Mouse (Mus musculus) limb, embryonic 12.5 days (tissue): ENCODE measurements around the gene Hyal3. TPM values are rescaled to one million over a fixed set of nuclear protein-coding genes. Genes with fewer than 3 reads are reported as not detected.
A peak's percentile ranks its signal among the peaks of the same experiment; 100 is the strongest.

Experiments used
- ATAC-seq: fragments of 200-750 bp; cut with Nextera tagmentation; 2 replicates; pipeline ENCODE4 v1.8.0; 2017; ENCODE audit warnings: low read depth, moderate TSS enrichment; ENCODE audit not compliant: insufficient number of reproducible peaks, insufficient read depth, low FRiP score, low TSS enrichment
- H3K27ac ChIP-seq: fragments of 300-500 bp; sonication (generic); 2 replicates; pipeline ENCODE4 v1.5.1; 2016; ENCODE audit warnings: mild to moderate bottlenecking, moderate library complexity
- H3K27me3 ChIP-seq: fragments of 300-500 bp; sonication (generic); 2 replicates; pipeline ENCODE4 v1.6.1; 2016; ENCODE audit warnings: mild to moderate bottlenecking, moderate library complexity
- H3K36me3 ChIP-seq: fragments of 300-500 bp; sonication (generic); 2 replicates; pipeline ENCODE4 v1.6.1; 2016; ENCODE audit warnings: mild to moderate bottlenecking, moderate library complexity
- H3K4me1 ChIP-seq: fragments of 300-500 bp; sonication (generic); replicated peaks from 2 replicates; pipeline ENCODE4 v1.6.1; 2016
- H3K4me2 ChIP-seq: fragments of 300-500 bp; sonication (generic); 2 replicates; pipeline ENCODE4 v1.6.1; 2016; ENCODE audit warnings: mild to moderate bottlenecking, moderate library complexity
- H3K4me3 ChIP-seq: fragments of 300-500 bp; sonication (generic); replicated peaks from 2 replicates; pipeline ENCODE4 v1.5.1; 2016; ENCODE audit warnings: mild to moderate bottlenecking
- H3K9ac ChIP-seq: fragments of 300-500 bp; sonication (generic); replicated peaks from 2 replicates; pipeline ENCODE4 v1.6.1; 2016; ENCODE audit warnings: mild to moderate bottlenecking, moderate library complexity
- H3K9me3 ChIP-seq: fragments of 300-500 bp; sonication (generic); 2 replicates; pipeline ENCODE4 v1.6.1; 2016; ENCODE audit warnings: mild to moderate bottlenecking, moderate library complexity
- WGBS: fragments of 180-500 bp; shearing (Covaris S2); methylation state at CpG from one replicate; pipeline ENCODE4 v1.1.7; 2016; 5-methylcytosine and 5-hydroxymethylcytosine counted together
- polyA plus RNA-seq: library from polyadenylated mRNA; unstranded; fragments of >200 nt; fragmentation: Nextera tagmentation; extraction: Ambion mirVana; gene quantifications from 2 replicates; pipeline ENCODE4 v1.2.1, GENCODE M21; 2016

Gene Hyal3
- polyA plus RNA-seq: 1.3 and 1.4 TPM in 2 replicates

- H3K9ac ChIP-seq: peak within 1 kb of the TSS; percentile 82
- ATAC-seq: peak; percentile 23; the same call in 1 of the 2 replicates
- no peaks in the 10 kb centered on the region for H3K27me3 ChIP-seq
- H3K9me3 ChIP-seq: no peaks in the 10 kb centered on the region
- WGBS: under 1% methylated on average over 32 of the region's 32 CpGs
- H3K27ac ChIP-seq: peak within 1 kb of the TSS; percentile 94
- peak within 1 kb of the TSS; percentile 64 for H3K4me3 ChIP-seq
- peak within 1 kb of the TSS; percentile 96 for H3K4me2 ChIP-seq
- H3K4me1 ChIP-seq: peaks cover 57% of the 10 kb centered on the region
- H3K36me3 ChIP-seq: peaks cover 19% of the 10 kb centered on the region
These were observed at the start of gene Hyal3 for GRCm38 (mm10) chr9:107580501-107581317. Hyal3 (plus strand) TSS chr9:107580818.

- Histone ChIP-seq H3K4me1 (peaks cover 27% of the 10 kb centered on the region), H3K9ac (peak within 1 kb of the TSS; percentile 81), H3K27ac (peak within 1 kb of the TSS; percentile 60; the same call in 1 of the 2 replicates), H3K4me2 (peak within 1 kb of the TSS; percentile 99), H3K27me3 (peaks cover 8% of the 10 kb centered on the region; the same call in 1 of the 2 replicates), H3K4me3 (peak within 1 kb of the TSS; percentile 76), H3K36me3 (peaks cover 25% of the 10 kb centered on the region), H3K9me3 (no peaks in the 10 kb centered on the region)
- ATAC-seq: peak; percentile 99
- under 1% methylated on average over 48 of the region's 48 CpGs for WGBS
These were observed 46.7 kb upstream of the Hyal3 start, which contains the start of gene Tmem115 for GRCm38 (mm10) chr9:107533791-107534407. Tmem115 (plus strand) TSS chr9:107533945.

GRCm38 (mm10) chr9:107534408-107535202, 46.0 kb upstream of the Hyal3 start:
- Histone ChIP-seq H3K9ac (peak overlapping the region; percentile 81), H3K27ac (peak overlapping the region; percentile 60; the same call in 1 of the 2 replicates), H3K9me3 (no peaks in the 10 kb centered on the region), H3K36me3 (peaks cover 32% of the 10 kb centered on the region), H3K4me3 (peak overlapping the region; percentile 76), H3K27me3 (peaks cover 8% of the 10 kb centered on the region; the same call in 1 of the 2 replicates), H3K4me2 (peak overlapping the region; percentile 99), H3K4me1 (peaks cover 27% of the 10 kb centered on the region)
- ATAC-seq: no peak
- WGBS: under 1% methylated on average over 40 of the region's 40 CpGs

DNA sequence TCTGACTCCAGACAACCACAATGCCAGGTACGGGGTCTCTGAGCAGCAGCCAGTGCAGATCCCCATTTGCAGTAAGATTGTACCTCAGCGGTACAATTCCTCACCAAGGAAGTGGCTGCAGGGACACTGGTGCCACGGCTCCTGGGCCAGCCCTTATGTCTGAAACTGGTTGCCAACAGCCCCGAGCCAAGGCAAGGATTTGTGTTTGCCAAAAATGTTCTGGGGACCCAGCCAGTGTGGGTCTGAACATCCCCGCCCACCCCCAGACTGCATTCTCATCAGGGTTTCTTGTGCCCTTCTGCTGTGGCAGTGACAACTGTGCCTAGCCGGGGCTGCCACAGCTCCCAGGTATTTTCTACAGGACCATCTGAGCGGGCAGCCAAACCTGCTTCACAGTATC, 42.4 kb upstream of the Hyal3 start:
- no peak overlapping the region for H3K4me2 ChIP-seq
- no peak overlapping the region for H3K9ac ChIP-seq
- no peaks in the 10 kb centered on the region for H3K27me3 ChIP-seq
- peaks cover 46% of the 10 kb centered on the region for H3K4me1 ChIP-seq
- no peak overlapping the region for H3K27ac ChIP-seq
- WGBS: 95% methylated on average over 7 of the region's 7 CpGs
- no peaks in the 10 kb centered on the region for H3K9me3 ChIP-seq
- peaks cover 39% of the 10 kb centered on the region for H3K36me3 ChIP-seq
- no peak for ATAC-seq
- H3K4me3 ChIP-seq: no peak overlapping the region

GRCm38 (mm10) chr9:107538711-107539110, 41.9 kb upstream of the Hyal3 start:
- Histone ChIP-seq H3K9ac (no peak overlapping the region), H3K36me3 (peaks cover 44% of the 10 kb centered on the region), H3K4me1 (peaks cover 46% of the 10 kb centered on the region), H3K4me2 (no peak overlapping the region), H3K4me3 (no peak overlapping the region), H3K27ac (no peak overlapping the region), H3K27me3 (no peaks in the 10 kb centered on the region), H3K9me3 (no peaks in the 10 kb centered on the region)
- WGBS: 92% methylated on average over 3 of the region's 3 CpGs
- no peak for ATAC-seq

GRCm38 (mm10) chr9:107539940-107540339, 40.7 kb upstream of the Hyal3 start:
- Histone ChIP-seq H3K4me2 (no peak overlapping the region), H3K27ac (no peak overlapping the region), H3K4me3 (no peak overlapping the region), H3K9me3 (no peaks in the 10 kb centered on the region), H3K4me1 (peaks cover 46% of the 10 kb centered on the region), H3K36me3 (peaks cover 56% of the 10 kb centered on the region), H3K27me3 (no peaks in the 10 kb centered on the region), H3K9ac (no peak overlapping the region)
- ATAC-seq: no peak
- WGBS: 91% methylated on average over 8 of the region's 8 CpGs

GRCm38 (mm10) chr9:107540420-107540819, 40.2 kb upstream of the Hyal3 start:
- H3K4me1 ChIP-seq: peaks cover 41% of the 10 kb centered on the region
- WGBS: 74% methylated on average over 4 of the region's 4 CpGs
- peaks cover 61% of the 10 kb centered on the region for H3K36me3 ChIP-seq
- no peaks in the 10 kb centered on the region for H3K9me3 ChIP-seq
- H3K4me2 ChIP-seq: peak overlapping the region; percentile 83
- H3K4me3 ChIP-seq: 0 out of 2 replicates have a peak overlapping the region, but pooled peaks have one; percentile 60
- ATAC-seq: no peak
- no peaks in the 10 kb centered on the region for H3K27me3 ChIP-seq
- H3K27ac ChIP-seq: no peak overlapping the region
- no peak overlapping the region for H3K9ac ChIP-seq

- Histone ChIP-seq H3K4me1 (peaks cover 39% of the 10 kb centered on the region), H3K9ac (no peak overlapping the region; the same call in 1 of the 2 replicates), H3K36me3 (peaks cover 61% of the 10 kb centered on the region), H3K27ac (no peak overlapping the region), H3K4me3 (peak overlapping the region; percentile 60), H3K9me3 (no peaks in the 10 kb centered on the region), H3K4me2 (peak overlapping the region; percentile 83), H3K27me3 (no peaks in the 10 kb centered on the region)
- no peak for ATAC-seq
- WGBS: 32% methylated on average over 10 of the region's 10 CpGs
These were observed 39.6 kb upstream of the Hyal3 start for GRCm38 (mm10) chr9:107541005-107541404.

GRCm38 (mm10) chr9:107541474-107542351, 38.9 kb upstream of the Hyal3 start, which contains the start of the genes Cyb561d2 and Nprl2:
Cyb561d2 (minus strand) TSS chr9:107542193.
Nprl2 (plus strand) TSS chr9:107542226.
- Histone ChIP-seq H3K4me3 (peak within 1 kb of the TSS; percentile 60), H3K27me3 (no peaks in the 10 kb centered on the region), H3K36me3 (peaks cover 58% of the 10 kb centered on the region), H3K4me2 (peak within 1 kb of the TSS; percentile 83), H3K27ac (no peak within 1 kb of the TSS), H3K9ac (peak within 1 kb of the TSS; percentile 57), H3K4me1 (peaks cover 39% of the 10 kb centered on the region), H3K9me3 (no peaks in the 10 kb centered on the region)
- WGBS: under 1% methylated on average over 46 of the region's 46 CpGs
- ATAC-seq: peak; percentile 76

DNA sequence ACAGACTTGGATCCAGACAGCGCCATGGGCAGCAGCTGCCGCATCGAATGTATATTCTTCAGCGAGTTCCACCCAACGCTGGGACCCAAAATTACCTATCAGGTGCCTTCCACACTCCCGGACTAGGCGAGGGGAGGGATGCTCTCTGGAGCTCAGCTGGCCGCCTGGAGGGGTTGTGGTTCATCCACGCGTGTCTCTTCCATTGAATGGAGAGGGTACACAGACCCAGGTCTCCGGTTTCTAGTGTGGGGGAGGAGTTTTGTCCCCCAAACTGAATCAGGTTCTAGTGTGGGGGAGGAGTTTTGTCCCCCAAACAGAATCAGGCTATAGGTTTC, 38.3 kb upstream of the Hyal3 start:
- Histone ChIP-seq H3K4me2 (peak overlapping the region; percentile 83), H3K4me1 (peaks cover 39% of the 10 kb centered on the region), H3K27ac (no peak overlapping the region), H3K9ac (peak overlapping the region; percentile 57), H3K9me3 (no peaks in the 10 kb centered on the region), H3K4me3 (peak overlapping the region; percentile 60), H3K36me3 (peaks cover 52% of the 10 kb centered on the region), H3K27me3 (no peaks in the 10 kb centered on the region)
- ATAC-seq: peak; percentile 17; the same call in 1 of the 2 replicates
- WGBS: under 1% methylated on average over 11 of the region's 11 CpGs
